Mouse (Mus musculus): ENCODE measurements around the gene Ttc26.

Ttc26 gene

DNA sequence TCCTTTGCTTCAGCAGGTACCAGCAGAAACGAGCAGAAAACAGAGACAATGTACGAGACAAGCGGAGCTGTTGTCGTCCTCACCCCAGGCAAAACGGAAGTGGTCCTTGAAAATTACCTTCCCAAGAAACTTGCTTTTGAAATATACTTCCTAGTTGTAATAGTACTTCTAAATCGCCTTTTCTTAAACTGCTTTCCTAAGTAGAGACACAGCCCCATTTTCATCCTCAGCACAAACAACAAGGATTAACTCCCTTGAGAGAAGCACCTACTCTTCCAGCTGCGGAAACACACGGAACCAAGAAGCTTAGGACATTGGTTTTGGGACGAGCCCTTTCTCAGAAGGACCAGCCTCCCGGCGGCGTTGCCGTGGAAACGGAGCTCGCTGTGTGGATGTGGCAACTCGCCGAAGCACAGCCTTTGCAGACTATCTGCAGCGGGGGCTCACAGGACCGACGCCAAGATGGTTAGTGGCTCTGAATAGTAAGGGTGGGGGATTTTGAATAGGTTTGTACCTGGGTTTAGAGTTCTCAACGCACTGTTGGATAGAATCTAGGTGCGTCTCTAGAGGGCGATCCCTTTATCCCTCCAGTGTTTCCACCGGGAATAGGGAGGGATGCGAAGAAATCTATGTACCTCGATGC lies at the start of gene Ttc26:
Gene Ttc26, plus strand, starts transcription at position 341 of the 643 bp plus-strand sequence.
- DNase-seq = peak; percentile 87 to 89

DNA sequence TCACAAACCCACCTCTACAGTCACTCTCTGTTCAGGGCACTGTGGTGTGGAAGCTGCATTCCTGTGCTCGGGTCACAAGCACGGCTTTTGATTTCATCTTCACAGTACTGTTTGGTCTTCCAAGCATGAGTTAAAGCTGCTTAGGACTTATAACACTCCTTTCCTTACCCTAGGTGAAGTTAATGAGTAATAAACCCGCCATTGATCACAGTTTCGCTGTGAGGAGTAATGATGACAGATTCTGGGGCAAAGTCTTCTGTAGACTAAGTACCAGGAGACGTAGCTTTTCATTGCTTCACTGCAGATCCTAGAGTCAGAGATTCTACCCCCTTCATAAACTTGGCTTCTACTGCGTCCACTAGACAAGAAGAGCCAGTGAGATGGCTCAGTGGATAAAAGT lies 46.0 kb upstream of the Ttc26 start:
- no peak for DNase-seq

DNA sequence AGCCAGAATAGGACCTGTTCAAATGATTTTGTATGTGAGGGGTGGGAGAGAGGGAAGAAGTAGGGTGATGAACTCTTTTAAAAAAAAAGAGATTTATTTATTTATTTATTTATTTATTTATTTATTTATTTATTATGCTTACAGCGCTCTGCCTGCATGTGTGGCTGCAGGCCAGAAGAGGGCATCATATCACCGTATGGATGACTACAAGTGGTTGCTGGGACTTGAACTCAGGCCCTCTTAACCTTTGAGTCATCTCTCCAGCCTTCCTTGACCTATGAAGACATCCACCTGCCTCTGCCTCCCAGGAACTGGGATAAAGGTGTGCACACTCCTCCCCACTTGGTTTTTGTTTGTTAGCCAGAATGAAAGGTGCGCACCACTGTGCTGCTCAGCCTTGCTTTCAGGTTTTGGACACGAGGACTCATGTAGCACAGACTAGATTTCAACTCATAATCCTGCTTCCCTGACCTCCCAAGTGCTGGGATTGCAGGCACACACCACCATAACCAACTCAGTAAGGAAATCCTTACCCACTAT lies 44.0 kb upstream of the Ttc26 start:
- DNase-seq = no peak

DNA sequence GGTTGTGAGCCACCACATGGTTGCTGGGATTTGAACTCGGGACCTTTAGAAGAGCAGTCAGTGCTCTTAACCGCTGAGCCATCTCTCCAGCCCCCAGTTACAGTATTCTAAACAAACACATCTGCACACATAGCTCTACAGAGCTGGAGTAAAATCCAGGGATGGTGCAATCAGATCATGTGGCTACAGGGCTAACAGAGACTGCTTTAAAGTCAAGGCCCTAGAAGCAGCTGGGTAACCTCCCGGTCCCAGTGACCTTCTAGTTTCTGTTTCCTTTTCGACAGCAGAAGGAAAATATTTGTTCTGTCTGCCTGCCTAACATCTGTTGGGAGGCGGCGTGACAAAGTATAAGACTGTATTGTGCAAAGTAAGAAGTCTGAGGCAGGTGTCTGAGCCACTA lies 43.3 kb upstream of the Ttc26 start:
- DNase-seq = no peak

DNA sequence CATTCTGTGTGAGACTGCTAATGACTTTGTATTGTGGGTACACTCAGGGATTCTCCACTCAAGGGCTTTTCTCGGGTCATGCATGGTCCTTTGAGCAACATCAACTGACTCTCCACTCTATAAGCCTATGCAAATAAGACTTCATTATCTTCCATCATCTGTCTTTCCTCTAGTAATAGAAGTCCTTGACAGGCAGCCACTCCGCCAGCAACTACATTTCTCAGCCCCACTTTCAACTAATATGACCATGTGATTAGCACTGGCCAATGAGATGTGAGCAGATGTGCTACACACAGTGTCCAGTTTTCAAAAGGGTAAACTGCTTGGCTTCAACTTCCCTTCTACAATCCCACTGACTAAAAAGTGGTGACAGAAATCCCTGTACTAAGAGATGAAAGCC lies 42.2 kb upstream of the Ttc26 start:
- no peak for DNase-seq

DNA sequence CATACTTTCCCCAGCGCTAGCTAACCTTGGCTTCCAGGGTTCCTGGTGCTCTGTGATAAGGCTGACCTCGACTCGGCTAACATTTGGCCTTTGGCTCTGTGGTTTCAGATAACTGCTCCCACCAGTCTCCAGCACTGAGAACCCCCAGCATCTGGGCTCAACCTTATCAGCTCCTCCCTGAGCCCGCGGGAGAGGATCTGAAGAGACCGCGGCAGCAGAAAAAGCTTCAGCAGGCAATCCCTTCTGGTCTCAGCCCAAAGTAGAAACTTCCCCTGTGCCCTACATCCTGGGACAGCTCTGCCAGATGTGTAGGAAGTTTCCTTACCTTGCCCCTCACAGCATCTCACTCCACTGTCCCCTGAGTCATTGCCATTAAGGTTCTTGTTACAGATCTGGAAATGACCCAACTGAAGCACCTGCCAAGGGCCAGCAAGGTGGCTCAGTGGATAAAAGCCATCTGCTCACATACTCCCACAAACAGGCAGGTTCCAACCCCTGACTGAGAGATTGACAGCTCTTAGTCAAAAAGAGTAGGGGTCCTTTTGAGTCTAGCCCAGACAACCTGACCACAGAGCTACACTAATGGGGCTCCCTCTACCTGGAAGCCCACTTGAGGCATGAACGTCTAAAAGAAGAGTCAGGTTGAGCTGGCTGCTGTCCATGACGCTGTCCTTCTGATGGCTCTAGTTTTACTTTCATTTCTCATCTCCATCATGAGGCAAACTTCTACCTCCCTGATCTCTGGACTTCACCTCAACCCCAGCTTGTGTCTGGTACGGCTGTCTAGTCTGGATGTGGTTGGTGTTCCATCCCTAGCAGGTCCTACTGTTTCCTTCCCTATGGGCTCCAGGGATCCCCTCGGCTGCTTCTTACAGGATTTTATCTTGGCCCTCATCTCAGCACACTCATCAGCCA lies 39.3 kb upstream of the Ttc26 start:
- peak; percentile 64 to 75 for DNase-seq

DNA sequence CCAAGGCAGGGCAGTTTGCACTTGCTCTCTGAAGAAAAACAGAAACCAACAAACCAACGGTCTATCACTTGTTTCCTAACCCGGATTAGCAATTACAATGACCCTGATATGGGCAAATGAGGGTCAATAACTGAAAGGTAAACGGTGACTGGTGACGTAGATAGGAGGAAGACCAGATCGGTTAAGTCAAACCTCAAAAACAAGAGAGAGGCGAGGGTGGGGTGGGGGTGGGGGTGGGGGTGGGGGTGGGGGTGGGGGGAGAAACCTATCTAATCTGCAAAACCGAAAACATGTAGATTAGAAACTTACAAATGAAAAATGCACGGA lies 38.6 kb upstream of the Ttc26 start:
- no peak for DNase-seq

DNA sequence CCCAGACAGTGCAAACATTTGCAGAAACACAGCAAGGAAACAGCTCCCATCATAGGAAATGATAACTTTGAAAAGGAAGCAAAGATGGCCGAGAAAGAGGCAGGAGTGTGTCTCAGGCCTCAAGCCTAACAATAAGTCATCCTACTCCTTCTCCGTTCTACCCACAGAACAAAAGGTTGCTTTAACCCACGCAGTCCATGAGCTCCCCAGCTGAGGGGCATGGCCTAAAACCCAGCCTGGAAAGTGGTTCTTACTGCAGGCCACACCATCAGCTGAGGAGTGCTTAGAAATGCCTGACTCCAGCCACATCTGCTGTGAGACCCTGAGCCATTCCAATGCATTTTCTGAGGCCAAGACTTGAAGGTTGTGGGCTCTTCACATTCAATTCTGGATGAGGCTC lies 37.7 kb upstream of the Ttc26 start:
- no peak for DNase-seq

DNA sequence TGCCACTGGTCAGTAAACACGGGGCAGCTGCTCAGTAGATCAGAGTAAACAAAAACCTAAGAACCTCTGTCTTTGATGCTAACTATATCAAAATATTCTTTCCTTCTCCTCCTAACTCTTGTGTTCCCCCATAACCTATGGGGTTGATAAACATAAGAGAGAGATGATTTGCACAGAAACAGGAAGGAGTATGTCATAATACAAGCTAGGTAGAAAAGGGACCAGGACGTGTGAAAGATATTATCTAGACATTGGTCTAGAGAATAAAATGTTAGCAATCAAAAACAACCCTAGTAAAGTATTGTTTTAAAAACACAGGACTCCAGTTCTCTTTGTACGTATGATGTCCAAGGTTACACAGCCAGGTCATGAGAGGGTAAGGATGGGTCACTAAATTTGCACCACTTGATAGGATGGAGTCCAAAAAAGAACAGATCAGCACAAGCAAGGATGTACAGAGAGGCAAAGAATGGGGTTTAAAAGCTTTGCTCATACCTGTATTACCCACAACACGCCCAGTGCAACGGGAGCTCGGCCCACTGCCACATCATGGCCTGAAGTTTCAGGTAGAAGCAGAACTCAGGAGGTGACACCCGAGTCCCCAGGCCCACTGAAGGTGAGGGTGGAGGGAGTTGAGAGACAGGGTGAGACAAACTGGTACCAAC lies 37.1 kb upstream of the Ttc26 start:
- DNase-seq = no peak

DNA sequence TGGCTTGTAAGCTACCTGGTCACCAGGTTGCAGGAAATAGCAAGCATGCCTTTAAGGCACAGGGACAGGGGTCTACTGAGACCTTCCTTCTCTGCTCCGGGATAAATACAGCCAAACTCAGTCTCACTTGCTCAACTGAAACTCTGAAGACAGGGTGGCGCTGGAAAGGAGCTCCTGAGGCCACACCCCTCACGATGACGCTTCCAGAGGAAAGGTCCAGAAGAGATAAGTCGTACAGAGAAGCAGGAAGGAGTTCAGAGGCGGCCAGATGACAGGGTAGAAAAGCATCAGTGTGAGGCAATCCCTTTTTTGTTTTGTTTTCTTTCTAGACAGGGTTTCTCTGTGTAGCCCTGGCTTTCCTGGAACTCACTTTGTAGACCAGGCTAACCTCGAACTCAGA lies 35.5 kb upstream of the Ttc26 start:
- DNase-seq = no peak

DNA sequence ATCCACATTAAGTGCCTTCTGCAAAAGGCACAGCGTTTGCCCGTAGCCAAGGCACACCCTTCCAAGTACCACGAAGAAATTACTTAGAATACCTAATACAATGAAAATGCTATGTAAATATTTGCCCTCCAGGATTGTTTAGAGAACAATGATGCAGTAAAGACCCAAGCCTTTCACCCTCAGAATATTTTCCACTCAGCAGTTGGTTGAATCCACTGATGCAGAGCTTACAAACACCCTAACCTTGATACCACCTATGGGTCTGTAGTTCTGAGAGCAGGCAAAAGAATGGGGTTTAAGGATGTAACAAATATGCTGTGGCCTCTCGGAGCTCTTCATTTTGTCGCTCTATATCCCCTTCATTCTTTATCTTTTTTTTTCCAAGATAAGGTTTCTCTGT lies 33.4 kb upstream of the Ttc26 start:
- DNase-seq = no peak

DNA sequence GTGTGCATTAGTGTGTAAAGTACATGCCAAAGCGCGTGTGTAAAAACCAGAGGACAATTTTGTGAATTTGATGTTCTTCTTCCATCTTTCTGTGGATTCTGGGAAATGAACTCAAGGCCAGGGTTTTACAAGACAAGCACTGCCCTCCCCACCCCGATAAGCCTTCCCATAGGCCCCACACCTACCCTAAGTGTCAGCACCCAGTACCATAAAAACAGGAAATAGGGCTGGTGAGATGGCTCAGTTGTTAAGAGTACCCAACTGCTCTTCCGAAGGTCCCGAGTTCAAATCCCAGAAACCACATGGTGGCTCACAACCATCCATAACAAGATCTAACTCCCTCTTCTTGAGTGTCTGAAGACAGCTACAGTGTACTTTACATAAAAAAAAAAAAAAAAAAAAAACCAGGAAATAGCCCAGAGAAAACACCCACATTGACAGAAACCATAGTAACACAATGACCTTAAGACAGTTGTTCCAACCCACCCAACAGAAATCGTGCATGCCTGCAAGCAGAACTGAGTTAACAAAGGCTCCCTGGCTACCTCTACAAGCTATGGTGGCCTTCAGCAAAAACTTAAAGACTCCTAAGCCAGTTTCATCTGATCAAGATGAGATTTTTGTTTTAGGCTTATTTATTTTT lies 32.3 kb upstream of the Ttc26 start:
- DNase-seq = no peak

DNA sequence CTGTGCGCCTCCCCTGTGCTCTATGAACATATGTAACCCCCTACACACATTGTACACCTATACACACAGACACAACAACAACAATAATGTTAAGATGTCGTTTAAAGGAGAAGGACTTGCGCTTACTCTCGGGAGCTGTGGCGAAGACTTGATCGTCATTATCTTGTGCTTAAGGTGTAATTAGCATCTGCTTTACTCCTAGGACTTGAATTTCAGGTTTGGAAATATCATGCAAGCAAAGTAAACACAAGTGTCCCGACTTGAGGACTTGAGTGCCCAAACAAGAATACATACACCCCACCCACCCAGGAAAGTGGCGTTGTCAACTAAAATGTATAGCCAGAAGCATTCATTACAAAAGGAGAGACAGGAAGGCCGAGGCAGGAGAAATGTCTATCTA lies 31.5 kb upstream of the Ttc26 start:
- no peak for DNase-seq

DNA sequence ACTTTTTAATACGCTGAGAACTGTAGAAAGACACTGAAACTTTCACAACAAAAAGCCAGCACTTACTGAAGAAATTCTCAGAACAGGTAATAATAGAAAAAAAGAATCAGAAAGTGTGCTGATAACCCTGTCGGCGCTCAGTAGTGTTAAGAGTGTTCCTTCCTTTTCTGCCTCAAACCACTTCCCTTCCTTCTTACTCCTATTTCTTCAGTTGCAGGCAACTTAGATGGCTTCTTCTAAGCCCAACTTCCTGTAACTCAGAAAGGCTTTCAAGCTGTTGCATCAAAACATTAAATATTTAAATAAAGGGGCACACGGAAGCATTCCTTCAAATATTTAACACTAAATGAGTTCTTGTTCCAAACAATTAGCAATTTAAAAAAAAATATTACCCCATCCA lies 29.3 kb upstream of the Ttc26 start:
- DNase-seq = no peak

DNA sequence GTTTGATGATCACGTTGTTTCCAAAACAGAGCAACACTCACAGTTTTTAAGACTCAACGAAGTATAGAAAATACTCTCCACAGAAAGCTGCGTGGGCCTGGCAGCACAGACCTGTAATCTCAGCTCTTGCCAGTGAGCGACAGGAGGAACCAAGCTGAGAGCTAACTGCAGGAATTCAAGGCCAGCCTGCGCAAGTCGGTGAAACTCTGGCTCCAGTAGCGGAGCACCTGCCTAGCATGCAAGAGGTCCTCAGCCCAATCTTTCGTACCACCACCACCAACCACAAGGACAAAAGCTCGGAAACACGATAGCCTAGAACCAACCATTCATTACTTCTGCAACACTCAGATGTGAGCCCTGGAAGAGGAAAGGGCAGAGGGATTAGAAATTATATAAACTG lies 28.8 kb upstream of the Ttc26 start:
- DNase-seq = no peak

DNA sequence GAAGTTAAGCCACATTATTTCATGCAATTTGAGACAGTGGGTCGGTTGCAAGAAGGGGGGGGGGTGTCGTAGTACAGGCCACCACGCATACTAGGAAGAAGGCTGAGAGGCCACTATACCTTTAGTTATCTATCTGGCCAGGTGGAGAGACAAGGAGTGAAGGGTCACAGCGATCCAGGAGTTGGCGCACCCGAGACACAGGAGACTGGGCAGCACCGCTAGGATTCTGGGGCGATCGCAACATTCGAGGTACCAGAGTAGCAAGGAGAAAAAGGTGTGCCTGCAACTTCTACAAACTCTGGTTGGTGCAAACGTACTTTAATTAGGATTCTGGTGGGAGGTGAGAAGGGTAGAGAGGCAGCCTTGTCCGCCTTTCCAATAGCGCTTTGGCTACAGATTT lies 28.1 kb upstream of the Ttc26 start:
- no peak for DNase-seq

DNA sequence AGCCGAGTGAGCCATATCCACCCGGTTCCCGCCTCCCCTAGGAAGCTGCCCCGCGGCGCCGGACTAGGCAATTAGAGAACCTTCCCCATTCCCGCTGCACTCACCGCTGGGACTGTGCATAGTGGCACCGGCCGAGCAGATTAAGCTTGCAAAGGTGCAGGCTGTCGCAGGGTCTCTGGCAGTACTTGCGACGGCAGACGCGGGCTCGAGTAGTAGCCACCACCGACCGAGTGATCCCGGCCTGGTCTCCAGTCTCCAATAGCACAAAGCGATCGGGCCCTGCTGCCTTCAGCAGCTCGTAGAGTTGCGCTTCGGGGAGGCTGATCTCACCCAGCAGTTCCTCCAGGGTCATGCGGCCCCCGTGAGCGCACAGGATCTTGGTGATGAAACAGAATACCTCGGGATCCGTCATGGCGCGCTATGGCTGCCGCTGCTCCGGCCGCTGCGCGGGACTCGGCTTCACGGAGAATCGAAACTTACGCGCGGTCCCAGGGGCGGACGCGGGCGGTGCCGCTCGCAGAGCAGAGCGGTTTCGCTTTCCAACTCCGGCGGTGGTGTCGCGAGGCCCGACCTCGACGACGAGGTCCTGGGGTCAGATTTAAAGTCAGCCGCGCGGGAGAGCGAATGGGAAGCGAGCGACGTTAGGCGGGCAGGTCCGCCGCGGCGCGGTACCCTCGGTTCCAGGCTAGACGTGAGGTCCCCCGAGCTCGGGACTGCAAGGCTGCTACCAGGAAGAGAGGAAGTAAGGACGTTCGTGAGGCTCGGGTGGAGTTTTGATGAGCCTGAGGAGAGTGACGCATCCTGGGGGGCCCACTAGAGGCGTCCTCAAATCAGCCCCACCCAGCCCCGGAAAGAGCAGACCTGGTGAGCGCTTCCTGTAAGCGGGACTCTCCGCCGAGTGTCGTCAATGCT lies 27.2 kb upstream of the Ttc26 start, which contains the start of gene Zc3hav1:
Gene Zc3hav1, minus strand, starts transcription at position 793 of the 912 bp plus-strand sequence.
- peak; percentile 34 to 43 for DNase-seq

DNA sequence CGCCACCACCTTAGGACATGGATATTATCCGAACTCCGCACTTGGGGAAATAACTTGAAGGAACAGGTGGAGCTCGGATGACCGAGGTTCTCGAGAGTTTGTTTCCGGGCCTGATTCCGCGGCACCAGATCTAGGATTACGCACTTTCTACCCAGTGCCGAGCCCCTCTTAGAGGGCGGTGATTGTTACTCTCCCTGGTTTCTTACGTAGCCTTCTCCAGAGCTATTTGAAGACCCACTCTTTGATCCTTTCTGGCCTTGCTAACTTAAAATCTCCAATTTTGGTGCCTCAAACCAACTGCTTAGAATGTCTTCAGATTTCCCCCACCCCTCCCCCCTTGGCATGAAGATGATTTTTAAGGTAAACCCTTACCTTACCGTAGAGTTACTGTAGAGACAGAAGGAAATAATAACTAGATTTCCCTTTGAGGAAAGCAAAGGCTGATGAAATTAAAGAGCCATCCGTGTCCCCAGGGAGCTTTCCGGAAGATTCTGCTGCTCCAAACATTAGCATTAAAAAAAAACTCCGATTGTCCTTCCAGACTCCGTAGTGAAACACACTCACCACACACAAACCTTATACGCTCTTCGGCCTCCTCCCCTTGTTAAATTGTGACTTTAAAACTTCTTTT lies 26.4 kb upstream of the Ttc26 start:
- no peak for DNase-seq

DNA sequence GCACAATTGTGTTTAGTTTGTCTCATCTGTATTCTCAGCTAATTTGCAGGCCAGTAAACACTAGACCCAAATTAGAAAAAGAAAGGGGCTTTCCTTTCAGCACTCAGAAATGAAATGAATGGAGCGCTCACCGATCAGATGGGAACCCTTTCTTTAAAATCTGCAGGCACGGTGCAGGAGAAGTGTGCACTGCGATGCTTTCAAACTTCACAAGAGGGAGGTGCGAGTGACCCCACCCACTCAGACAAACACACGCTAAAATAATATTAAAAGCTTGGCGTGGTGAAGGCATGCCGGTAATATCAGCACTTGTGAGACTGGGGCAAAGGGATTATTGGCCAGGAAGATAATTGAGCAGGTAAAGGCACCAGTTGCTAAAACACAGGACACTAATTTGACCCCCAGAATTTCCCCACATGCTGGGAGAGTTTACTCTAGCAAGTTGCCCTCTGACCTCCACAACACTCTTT lies 25.9 kb upstream of the Ttc26 start:
- no peak for DNase-seq

DNA sequence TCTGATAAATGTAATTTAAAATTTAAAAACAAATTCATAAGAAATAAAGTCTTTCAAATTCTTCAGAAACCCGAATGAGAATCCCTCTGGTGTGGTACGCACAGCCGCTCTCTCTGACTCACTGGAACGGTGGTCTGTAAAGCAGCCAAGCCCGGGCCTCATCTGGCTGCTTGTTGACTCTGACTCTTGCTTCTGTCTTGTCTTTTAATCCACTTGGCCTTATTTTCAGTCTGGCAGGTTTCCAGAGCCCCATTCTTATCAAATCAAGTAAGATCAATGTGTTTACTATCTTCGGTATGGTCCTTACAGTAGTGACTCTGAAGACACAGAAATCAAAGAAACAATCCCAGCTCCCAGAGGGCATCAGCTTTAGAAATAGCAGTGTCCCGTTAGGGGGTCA lies 25.4 kb upstream of the Ttc26 start:
- DNase-seq = no peak

Measured in cerebellum, postnatal 25 days (tissue).